Comparison of ENCODE assay signal across 35 mouse cellular contexts in genomic region chr1:177901566-177901965, GRCm38 (mm10).
"Had no signal": no experiment of that assay in that cellular context is flagged by ENCODE, and none has a peak within 500 bp of the region (broad histone marks: within the 10 kb centered on the region; RNA-seq: fewer than 3 reads in every experiment).

No protein-coding gene starts in this region.

- H3K36me3 ChIP-seq: heart, embryonic 10.5 days; heart, embryonic 12.5 days; heart, embryonic 13.5 days; heart, embryonic 15.5 days; hindbrain, embryonic 10.5 days; hindbrain, embryonic 12.5 days; hindbrain, embryonic 13.5 days; hindbrain, embryonic 15.5 days; intestine, embryonic 15.5 days; kidney, embryonic 15.5 days had no signal

- H3K9me3 ChIP-seq: heart, embryonic 10.5 days; heart, embryonic 12.5 days; heart, embryonic 13.5 days; heart, embryonic 15.5 days; hindbrain, embryonic 10.5 days; hindbrain, embryonic 12.5 days; hindbrain, embryonic 13.5 days; hindbrain, embryonic 15.5 days; intestine, embryonic 15.5 days; kidney, embryonic 15.5 days had no signal

- H3K27me3 ChIP-seq: heart, embryonic 12.5 days; heart, embryonic 13.5 days; heart, embryonic 15.5 days; hindbrain, embryonic 12.5 days; hindbrain, embryonic 13.5 days; hindbrain, embryonic 15.5 days; intestine, embryonic 15.5 days; kidney, embryonic 15.5 days had no signal

- H3K9ac ChIP-seq: heart, embryonic 12.5 days; heart, embryonic 13.5 days; heart, embryonic 15.5 days; hindbrain, embryonic 12.5 days; hindbrain, embryonic 13.5 days; hindbrain, embryonic 14.5 days; hindbrain, embryonic 15.5 days; intestine, embryonic 15.5 days; kidney, embryonic 15.5 days had no signal

- H3K27ac ChIP-seq: heart, embryonic 10.5 days; heart, embryonic 13.5 days; heart, embryonic 15.5 days; hindbrain, embryonic 10.5 days; hindbrain, embryonic 12.5 days; hindbrain, embryonic 13.5 days; hindbrain, embryonic 14.5 days; hindbrain, embryonic 15.5 days; hindbrain, postnatal 0 days; intestine, embryonic 15.5 days; kidney, embryonic 15.5 days; kidney, postnatal 0 days; layer of hippocampus, adult 2 months had no signal

- ATAC-seq: hindbrain, embryonic 16.5 days; hindbrain, postnatal 0 days; inflammation-experienced regulatory T-cells, adult 6 months; intestine, embryonic 15.5 days; intestine, embryonic 16.5 days; intestine, postnatal 0 days had no signal

- H3K4me1 ChIP-seq: heart, embryonic 10.5 days; heart, embryonic 12.5 days; heart, embryonic 13.5 days; heart, embryonic 15.5 days; hindbrain, embryonic 10.5 days; hindbrain, embryonic 12.5 days; hindbrain, embryonic 13.5 days; hindbrain, embryonic 15.5 days; intestine, embryonic 15.5 days; kidney, embryonic 15.5 days had no signal

- DNase-seq: heart, postnatal 10 days; heart, postnatal 14 days; heart, postnatal 36 days; heart, postnatal 4 days; kidney, adult 11 months; kidney, adult 18-20 months; kidney, adult 2 months; kidney, adult 8-10 months; kidney, adult 9 months; kidney, postnatal 10 days; kidney, postnatal 14 days; kidney, postnatal 25 days; kidney, postnatal 36 days; kidney, postnatal 4 days; layer of hippocampus, adult 9-11 months; layer of hippocampus, postnatal 36 days had no signal

- H3K4me3 ChIP-seq: heart, embryonic 10.5 days; heart, embryonic 12.5 days; heart, embryonic 13.5 days; heart, embryonic 15.5 days; hindbrain, embryonic 10.5 days; hindbrain, embryonic 12.5 days; hindbrain, embryonic 13.5 days; hindbrain, embryonic 15.5 days; intestine, embryonic 15.5 days; kidney, embryonic 15.5 days; layer of hippocampus, adult 2 months had no signal

- H3K4me2 ChIP-seq: heart, embryonic 11.5 days; heart, embryonic 12.5 days; heart, embryonic 13.5 days; heart, embryonic 15.5 days; hindbrain, embryonic 12.5 days; hindbrain, embryonic 13.5 days; hindbrain, embryonic 14.5 days; hindbrain, embryonic 15.5 days; intestine, embryonic 15.5 days; kidney, embryonic 15.5 days had no signal
